Mouse (Mus musculus) G1E-ER4 (cell line): ENCODE data around the gene Krt25. TPM values are rescaled to one million over a fixed set of nuclear protein-coding genes. Genes with fewer than 3 reads are reported as not detected.

ENCODE experiments used
- GATA1 ChIP-seq: IDR thresholded peaks from one replicate; pipeline ENCODE4 v1.8.0; 2012; ENCODE audit warnings: low read length, inconsistent platforms
- polyA plus RNA-seq: library from polyadenylated mRNA; stranded (reverse); fragments of >175 nt; gene quantifications from 2 replicates; pipeline ENCODE4 v1.2.3, GENCODE M21; 2012

The Krt25 gene
- polyA plus RNA-seq, result not detected in 2 replicates

DNA sequence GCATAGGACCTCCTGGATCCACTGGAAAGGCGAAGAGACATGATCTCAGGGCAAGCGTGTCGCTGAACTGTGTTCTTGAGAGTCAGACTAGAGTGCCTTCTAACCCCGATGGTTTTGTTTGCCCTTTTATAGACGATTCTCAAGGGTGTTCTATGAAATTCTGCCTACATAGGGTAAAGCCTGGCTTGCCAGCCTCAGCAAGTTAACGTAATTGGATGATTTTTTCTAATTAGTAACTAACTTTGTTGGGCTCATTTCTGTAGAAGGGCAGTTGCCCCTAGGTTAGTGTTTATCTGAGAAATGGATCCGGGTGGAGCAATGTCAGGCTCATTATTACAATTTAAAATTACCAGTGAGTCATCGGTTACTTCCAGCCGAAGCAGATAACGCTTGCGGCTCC, at the start of gene Krt25:
TSS of gene Krt25 (minus strand) at position 101 of the 400 bp plus-strand sequence.
- TF ChIP-seq GATA1, result no peak

GRCm38 (mm10) chr11:99369853-99370451, 47.2 kb upstream of the Krt25 start:
- TF ChIP-seq GATA1, result no peak

- TF ChIP-seq GATA1, result no peak
These were observed 46.5 kb upstream of the Krt25 start for GRCm38 (mm10) chr11:99369229-99369628.

- TF ChIP-seq GATA1, result no peak
These were observed 44.0 kb upstream of the Krt25 start for GRCm38 (mm10) chr11:99366791-99367190.

DNA sequence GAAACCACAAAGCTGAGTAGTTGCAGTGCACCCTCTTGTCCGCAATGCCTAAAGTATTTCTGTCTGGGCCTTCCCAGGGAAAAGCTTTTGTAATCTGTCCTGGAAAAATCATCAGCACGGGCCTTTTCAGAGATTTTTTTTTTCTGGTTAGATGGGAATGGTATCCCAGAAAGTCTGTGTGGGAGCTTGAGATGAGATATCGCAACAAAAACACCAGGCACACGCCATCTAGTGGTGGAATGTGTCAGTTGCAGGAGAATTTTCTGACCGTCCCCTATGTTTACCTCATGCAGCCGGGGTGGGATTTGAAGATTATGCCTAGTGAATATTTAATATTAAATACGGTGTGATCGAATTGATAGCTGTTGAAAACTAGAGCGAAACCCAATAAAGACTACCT, 41.7 kb upstream of the Krt25 start:
- no peak for TF ChIP-seq GATA1

- no peak for TF ChIP-seq GATA1
These were observed 38.7 kb upstream of the Krt25 start for GRCm38 (mm10) chr11:99361423-99361822.

DNA sequence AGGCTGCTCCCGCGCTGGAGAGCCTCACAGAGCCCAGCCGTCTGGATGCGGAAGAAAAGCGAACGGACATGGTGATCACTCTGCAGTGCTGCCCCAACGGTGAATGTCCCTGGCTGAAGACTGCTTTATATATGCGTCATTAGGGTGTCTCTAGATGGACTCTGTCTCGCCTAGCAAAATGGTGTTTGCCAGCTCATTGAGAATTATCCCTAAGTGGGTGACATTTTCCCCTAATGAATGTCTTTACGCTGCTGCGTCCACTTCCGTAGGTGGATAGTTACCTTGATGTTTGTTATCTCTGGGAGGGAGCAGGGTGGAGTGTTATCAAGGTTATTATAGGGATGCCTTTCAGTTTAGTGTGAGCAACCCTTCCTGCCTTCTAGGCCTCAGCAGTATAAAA, 28.3 kb upstream of the Krt25 start, which contains the start of gene Krt27:
TSS of gene Krt27 (minus strand) at position 101 of the 400 bp plus-strand sequence.
- TF ChIP-seq GATA1, result no peak

- no peak for TF ChIP-seq GATA1
These were observed 16.6 kb upstream of the Krt25 start for GRCm38 (mm10) chr11:99339299-99339847.

DNA sequence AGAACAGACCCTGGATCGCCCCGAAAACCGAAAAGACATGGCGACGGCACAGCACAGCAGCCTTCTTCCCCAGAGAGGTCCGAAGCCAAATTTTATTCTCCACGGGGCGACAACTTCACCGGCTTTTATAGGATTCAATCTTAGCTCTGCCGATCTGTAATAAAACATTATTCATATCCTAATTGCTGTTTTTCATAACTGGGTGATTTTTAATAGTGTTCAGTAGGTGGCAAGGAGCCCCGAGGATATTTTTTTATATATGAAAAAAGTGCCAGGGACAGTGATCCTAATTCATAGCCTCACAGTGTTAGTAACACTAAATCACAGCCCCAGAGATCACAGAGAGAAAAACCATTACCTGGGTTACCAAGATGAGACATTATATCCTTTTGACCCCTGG, 15.1 kb upstream of the Krt25 start, which contains the start of gene Krt26:
TSS of gene Krt26 (minus strand) at position 101 of the 400 bp plus-strand sequence.
- no peak for TF ChIP-seq GATA1

GRCm38 (mm10) chr11:99333426-99333825, 10.7 kb upstream of the Krt25 start:
- TF ChIP-seq GATA1, result no peak

DNA sequence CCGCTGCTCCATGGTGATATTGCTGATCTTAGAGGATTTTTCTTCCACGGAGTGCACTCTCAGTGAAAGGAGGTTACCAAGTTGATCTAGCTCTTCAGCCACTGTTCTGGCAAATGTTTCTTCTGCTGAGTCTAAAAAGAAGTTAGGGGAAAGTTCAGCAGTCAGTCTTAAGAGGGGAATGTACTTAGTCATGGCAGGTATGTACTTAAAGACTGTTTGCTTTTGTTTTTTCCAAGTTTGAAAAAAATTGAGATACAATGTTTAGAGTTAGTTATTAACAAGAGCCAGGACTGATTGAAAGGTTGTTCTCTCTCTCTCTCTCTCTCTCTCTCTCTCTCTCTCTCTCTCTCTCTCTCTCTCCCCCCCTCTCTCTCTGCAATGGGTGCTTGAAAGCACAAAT, 6.9 kb upstream of the Krt25 start:
- TF ChIP-seq GATA1, result no peak

DNA sequence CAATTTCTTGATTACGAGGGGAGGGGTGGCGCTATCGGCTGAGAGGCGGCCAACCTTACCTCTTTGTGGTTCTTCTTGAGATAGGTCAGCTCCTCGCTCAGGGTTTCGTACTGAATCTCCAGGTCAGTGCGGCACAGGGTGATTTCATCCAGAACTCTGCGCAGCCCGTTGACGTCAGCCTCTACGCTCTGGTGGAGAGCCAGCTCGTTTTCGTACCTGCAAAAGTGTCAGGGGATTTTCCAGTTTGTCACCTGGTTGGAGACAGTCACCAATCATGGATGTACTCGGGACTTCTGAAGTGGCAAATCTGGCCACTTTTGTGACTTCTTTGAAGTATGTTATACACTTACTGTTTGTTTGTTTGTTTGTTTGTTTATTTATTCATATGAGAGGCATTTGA, 1.7 kb downstream of the Krt25 start:
- TF ChIP-seq GATA1, result no peak

- no peak for TF ChIP-seq GATA1
These were observed 3.6 kb downstream of the Krt25 start for GRCm38 (mm10) chr11:99319127-99319526.

DNA sequence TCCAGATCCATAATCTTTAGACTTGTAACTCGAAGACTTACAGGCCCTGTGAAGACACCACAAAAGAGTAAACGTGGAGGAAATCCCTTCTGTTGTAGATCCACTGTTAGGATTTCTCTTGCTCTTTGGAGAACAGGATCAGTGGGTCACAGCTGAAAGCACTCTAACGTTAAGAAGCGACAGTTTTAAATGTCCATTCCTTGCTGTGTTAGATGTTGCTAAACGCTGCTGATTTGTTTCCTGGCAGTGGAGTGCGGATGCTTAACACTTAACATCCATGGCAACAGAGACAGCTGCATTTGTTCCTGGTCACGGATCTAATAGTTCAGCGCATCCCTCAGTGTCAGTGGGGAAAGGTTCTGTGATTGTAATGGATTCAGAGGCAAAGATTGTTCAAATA, 6.2 kb downstream of the Krt25 start:
- TF ChIP-seq GATA1, result no peak

DNA sequence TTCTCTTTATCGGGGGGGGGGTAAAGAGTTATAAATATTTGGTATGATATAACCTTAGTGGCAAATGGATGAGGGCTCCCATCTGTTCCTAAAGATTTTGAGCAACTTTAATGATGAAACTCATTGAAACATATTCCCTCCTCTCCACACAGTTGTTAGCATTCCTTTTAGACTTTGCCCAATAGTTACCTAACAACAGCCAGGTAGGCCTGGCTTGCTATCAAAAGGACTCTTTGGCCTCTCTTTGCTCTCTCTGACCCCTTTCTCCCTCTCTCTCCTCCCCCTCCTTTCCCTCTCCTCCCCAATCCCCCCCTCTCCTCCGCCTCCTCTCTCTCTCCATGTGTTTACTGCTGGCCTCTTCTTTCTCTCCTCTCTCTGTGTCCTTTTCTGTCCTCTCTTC, 8.2 kb downstream of the Krt25 start:
- no peak for TF ChIP-seq GATA1

GRCm38 (mm10) chr11:99310882-99311281, 11.9 kb downstream of the Krt25 start:
- TF ChIP-seq GATA1, result no peak

DNA sequence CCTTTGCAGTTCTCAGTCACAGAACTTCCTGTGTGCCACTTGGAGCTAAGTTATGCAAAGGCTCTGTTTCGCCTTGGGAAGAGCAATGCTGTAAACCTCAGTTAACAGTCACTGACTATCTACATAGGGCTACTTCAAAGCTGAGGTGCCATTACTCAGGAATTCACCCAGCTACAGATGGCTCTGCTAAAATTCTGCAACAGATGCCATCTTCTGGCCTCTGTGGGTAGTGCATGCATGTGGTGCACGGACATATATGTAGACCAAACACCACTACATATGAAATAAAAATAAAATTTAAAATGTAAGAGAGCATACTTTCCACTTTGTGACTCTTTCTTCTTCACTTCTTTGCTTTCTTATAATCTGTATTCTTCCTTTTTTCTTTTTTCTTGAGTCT, 15.2 kb downstream of the Krt25 start:
- no peak for TF ChIP-seq GATA1

DNA sequence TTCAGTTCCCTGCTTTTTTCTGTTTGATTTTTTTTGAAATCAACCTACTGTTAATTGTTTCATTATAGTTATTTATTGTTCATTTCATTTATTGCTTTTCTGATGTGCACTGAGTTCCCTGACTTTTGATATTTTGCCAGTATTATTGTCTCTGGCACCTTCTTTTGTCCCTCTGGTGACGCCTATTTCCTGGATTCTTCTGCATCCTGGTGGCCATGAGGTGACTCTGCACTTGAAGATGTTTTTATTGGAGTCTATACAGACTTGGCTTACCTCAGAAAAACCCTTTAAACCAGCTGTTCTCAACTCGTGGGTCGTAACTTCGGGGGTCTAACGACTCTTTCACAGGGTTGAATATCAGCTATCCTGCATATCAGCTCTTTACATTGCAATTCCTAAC, 27.7 kb downstream of the Krt25 start:
- no peak for TF ChIP-seq GATA1

- no peak for TF ChIP-seq GATA1
These were observed 29.9 kb downstream of the Krt25 start for GRCm38 (mm10) chr11:99292846-99293245.
